Mouse (Mus musculus) naive thymus-derived CD4-positive, alpha-beta T cell, adult 2 months (primary cell): ENCODE measurements around the gene Frmd3.
"Not testable (repeated sequence)": the region's sequence is repeated elsewhere in the genome, so short reads cannot be mapped to it uniquely, and the experiment has no call there.

Experiments
- DNase-seq: peaks from one replicate; pipeline ENCODE4 v3.0.0-alpha.2; 2011; ENCODE audit warnings: low read depth

Gene Frmd3

GRCm38 (mm10) chr4:74013211-74014047, at the start of gene Frmd3:
TSS of gene Frmd3 (plus strand) at chr4:74013442.
- DNase-seq, result no peak

- DNase-seq, result no peak
These were observed 32.8 kb upstream of the Frmd3 start for GRCm38 (mm10) chr4:73980454-73980853.

- no peak for DNase-seq
These were observed 965 bp upstream of the Frmd3 start for GRCm38 (mm10) chr4:74012277-74012676.

GRCm38 (mm10) chr4:74012700-74013099, 542 bp upstream of the Frmd3 start:
- no peak for DNase-seq

GRCm38 (mm10) chr4:74014048-74014500, 832 bp downstream of the Frmd3 start:
- no peak for DNase-seq

- no peak for DNase-seq
These were observed 6.8 kb downstream of the Frmd3 start for GRCm38 (mm10) chr4:74020084-74020483.

GRCm38 (mm10) chr4:74043226-74043625, 30.0 kb downstream of the Frmd3 start:
- DNase-seq, result no peak

GRCm38 (mm10) chr4:74051692-74052091, 38.5 kb downstream of the Frmd3 start:
- no peak for DNase-seq

- no peak for DNase-seq
These were observed 63.5 kb downstream of the Frmd3 start for GRCm38 (mm10) chr4:74076727-74077126.

GRCm38 (mm10) chr4:74110816-74111215, 97.6 kb downstream of the Frmd3 start:
- DNase-seq, result no peak

GRCm38 (mm10) chr4:74191528-74191927, 178.3 kb downstream of the Frmd3 start:
- DNase-seq, result no peak

- DNase-seq, result no peak
These were observed 188.1 kb downstream of the Frmd3 start for GRCm38 (mm10) chr4:74201281-74201811.

- not testable (repeated sequence) for DNase-seq
These were observed 208.5 kb downstream of the Frmd3 start for GRCm38 (mm10) chr4:74221780-74222179.

- peak; percentile 39 for DNase-seq
These were observed 209.1 kb downstream of the Frmd3 start for GRCm38 (mm10) chr4:74222360-74222759.

- no peak for DNase-seq
These were observed 211.0 kb downstream of the Frmd3 start for GRCm38 (mm10) chr4:74224210-74224609.

GRCm38 (mm10) chr4:74230994-74231393, 217.8 kb downstream of the Frmd3 start:
- peak; percentile 52 for DNase-seq

- peak; percentile 73 for DNase-seq
These were observed 218.2 kb downstream of the Frmd3 start for GRCm38 (mm10) chr4:74231405-74231804.

- no peak for DNase-seq
These were observed 220.3 kb downstream of the Frmd3 start for GRCm38 (mm10) chr4:74233534-74233933.

- no peak for DNase-seq
These were observed 228.9 kb downstream of the Frmd3 start, which contains the start of gene Kdm4c for GRCm38 (mm10) chr4:74242176-74242575. TSS of gene Kdm4c (plus strand) at chr4:74242497.
